In the genomic region with DNA sequence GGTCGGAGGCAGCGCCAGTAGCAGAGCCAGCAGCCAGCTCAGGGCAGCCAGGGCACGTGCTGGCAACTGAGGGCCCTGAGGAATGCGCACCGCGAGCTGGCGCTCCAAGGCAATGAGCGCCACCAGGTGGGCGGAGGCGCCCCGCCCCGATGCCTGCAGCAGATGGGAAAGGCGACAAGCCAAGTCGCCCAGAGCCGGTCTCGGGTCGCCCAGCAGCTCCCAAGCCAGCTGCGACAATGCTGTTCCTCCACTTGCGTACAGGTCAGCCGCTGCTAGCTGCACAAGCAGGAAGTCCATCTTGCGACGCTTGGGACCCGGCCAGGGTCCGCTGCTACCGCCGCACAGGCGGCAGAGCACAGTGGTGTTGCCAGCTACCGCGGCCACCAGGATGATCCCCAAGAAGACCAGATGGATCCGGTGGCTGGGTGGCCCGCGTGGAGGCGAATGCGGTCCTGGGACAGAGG, we compare ENCODE assay signal across 8 mouse cellular contexts. TPM values are rescaled to one million over a fixed set of nuclear protein-coding genes. Genes with fewer than 3 reads are reported as not detected.
DNase-seq lines count a peak whose midpoint lies in the region; ATAC-seq lines count a peak whose summit lies in the region.

No protein-coding gene starts in this region.

- peak overlapping the region; percentile 99 for H3K4me2 ChIP-seq in hindbrain, embryonic 13.5 days

- WGBS in hindbrain, embryonic 13.5 days = under 1% methylated on average over 34 of the region's 34 CpGs

- H3K27me3 ChIP-seq in hindbrain, embryonic 13.5 days = peaks cover 52% of the 10 kb centered on the region

- peak; percentile 44 for DNase-seq in T-cell, adult 2 months (ENCODE audit: low spot score)
- DNase-seq in cerebellum, postnatal 25 days = peak; percentile 91
- DNase-seq in frontal cortex, postnatal 25 days (ENCODE audit: low spot score in 2 of 2) = peak; percentile 52 to 64
- peak; percentile 69 to 72 for DNase-seq in layer of hippocampus, postnatal 36 days
- DNase-seq in lung, postnatal 14 days = peak; percentile 56
- peak; percentile 13 for DNase-seq in ovary, postnatal 14 days (ENCODE audit: low spot score)
- peak; percentile 69 for DNase-seq in thymus, postnatal 14 days

- peaks cover 17% of the 10 kb centered on the region for H3K4me1 ChIP-seq in hindbrain, embryonic 13.5 days (replicated peaks)

- H3K9me3 ChIP-seq in hindbrain, embryonic 13.5 days = no peaks in the 10 kb centered on the region

- peak overlapping the region; percentile 61 for H3K4me3 ChIP-seq in hindbrain, embryonic 13.5 days

- peak overlapping the region; percentile 70 for H3K27ac ChIP-seq in hindbrain, embryonic 13.5 days

- no peaks in the 10 kb centered on the region for H3K36me3 ChIP-seq in hindbrain, embryonic 13.5 days

- peak; percentile 94 for ATAC-seq in hindbrain, embryonic 13.5 days (ENCODE audit: low FRiP score)

- H3K9ac ChIP-seq in hindbrain, embryonic 13.5 days = peak overlapping the region; percentile 76

RNA-seq across cellular contexts. Expression of gene Gpr150, which starts 0.5 kb away (rescaled TPM):
- 1.8 and 1.9 TPM in 2 replicates for polyA plus RNA-seq in hindbrain, embryonic 13.5 days (2015; fragmentation: Nextera tagmentation; extraction: Ambion mirVana)
- total RNA-seq in layer of hippocampus, postnatal 36 days (2021) = 1 to 10 TPM; 1.6 to 2.4 TPM

RNA-seq across cellular contexts. Expression of gene Rfesd, which starts 37.8 kb away (rescaled TPM):
- polyA plus RNA-seq in hindbrain, embryonic 13.5 days (2015; fragmentation: Nextera tagmentation; extraction: Ambion mirVana) = 18.5 and 18.7 TPM in 2 replicates
- total RNA-seq in layer of hippocampus, postnatal 36 days (2021) = 10 to 100 TPM; 15.8 to 20.8 TPM

RNA-seq across cellular contexts. Expression of gene Arsk, which starts 42.2 kb away (rescaled TPM):
- polyA plus RNA-seq in hindbrain, embryonic 13.5 days (2015; fragmentation: Nextera tagmentation; extraction: Ambion mirVana) = 4.1 and 4.7 TPM in 2 replicates
- total RNA-seq in layer of hippocampus, postnatal 36 days (2021) = 1 to 10 TPM; 5.1 to 6.8 TPM

RNA-seq across cellular contexts. Expression of gene Ttc37, which starts 42.2 kb away (rescaled TPM):
- 9.0 and 10.0 TPM in 2 replicates for polyA plus RNA-seq in hindbrain, embryonic 13.5 days (2015; fragmentation: Nextera tagmentation; extraction: Ambion mirVana)
- 10 to 100 TPM; 20.9 to 24.4 TPM for total RNA-seq in layer of hippocampus, postnatal 36 days (2021)

Comparison
In these comparisons a context has a peak if more than half of its experiments do, and no peak if none do; other contexts are left out.
1. Peak in every context shown above with its lines: DNase-seq, ATAC-seq, H3K4me3 ChIP-seq and H3K27ac ChIP-seq.
2. DNase-seq: peak in every context shown above with its lines; median percentile 91 in cerebellum, postnatal 25 days; 70 in layer of hippocampus, postnatal 36 days; 69 in thymus, postnatal 14 days; 58 in frontal cortex, postnatal 25 days; 56 in lung, postnatal 14 days; 44 in T-cell, adult 2 months; 13 in ovary, postnatal 14 days.